Mouse (Mus musculus): ENCODE data around the gene Myo18a.

Gene Myo18a

DNA sequence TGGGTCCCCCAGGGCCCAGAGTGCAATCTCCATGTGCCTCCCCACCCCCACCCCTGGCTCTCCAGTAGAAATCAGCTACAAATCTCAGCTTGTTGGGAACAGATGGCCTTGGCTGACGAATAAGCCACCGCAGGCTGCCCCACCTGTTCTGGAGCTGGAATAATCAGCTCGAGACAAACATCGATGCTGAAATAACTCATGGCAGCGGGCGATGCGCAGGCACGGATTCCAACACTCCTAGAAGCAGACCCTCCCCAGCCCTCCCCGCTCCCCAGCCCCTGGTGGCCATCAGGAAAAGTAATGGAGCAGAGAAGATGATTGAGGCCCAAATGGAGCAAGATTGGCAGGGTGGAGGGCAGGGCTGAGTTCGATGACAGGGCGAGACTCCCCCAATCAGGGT lies 109.2 kb downstream of the Myo18a start:
- DNase-seq (ENCODE audit: low spot score in 2 of 2): no peak

DNA sequence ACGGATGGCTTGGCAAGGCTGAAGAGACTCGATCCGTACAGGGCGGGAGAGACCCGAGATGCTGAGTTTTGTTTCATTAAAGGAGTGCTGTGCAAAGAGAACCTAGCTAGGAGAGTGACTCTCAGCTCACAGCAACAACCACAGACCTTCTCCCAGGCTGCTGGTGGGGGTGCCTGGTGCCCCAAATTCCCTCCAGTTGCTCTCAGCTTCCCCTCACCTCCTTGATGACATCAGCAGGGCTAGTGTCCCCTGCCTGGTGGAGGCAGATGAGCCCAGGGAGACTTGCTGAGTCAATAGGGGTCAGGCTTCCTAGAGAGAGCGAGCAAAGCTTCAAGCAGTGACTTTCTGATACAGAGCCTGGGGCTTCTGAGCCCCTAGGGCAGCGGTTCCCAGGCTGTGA lies 109.6 kb downstream of the Myo18a start:
- no peak for DNase-seq (ENCODE audit: low spot score in 2 of 2)

DNA sequence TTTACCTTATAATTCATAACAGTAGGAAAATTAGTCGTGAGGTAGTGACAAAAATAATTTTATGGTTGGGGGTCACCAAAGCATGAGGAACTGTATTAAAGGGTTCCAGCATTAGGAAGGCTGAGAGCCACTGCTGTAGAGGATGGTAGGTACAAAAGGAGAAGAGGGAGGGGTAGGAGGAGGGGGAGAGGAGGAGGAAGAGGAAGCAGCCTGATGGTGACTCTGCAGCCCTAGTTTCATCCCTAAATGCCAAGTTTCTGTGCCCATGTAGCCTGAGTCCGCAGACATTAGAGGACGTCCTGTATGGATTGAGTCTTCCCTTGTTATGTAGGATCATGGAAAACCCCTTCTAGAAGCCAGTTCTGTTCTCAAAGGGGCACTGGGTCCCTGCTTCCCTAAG lies 110.1 kb downstream of the Myo18a start:
- DNase-seq (ENCODE audit: low spot score in 2 of 2): no peak

DNA sequence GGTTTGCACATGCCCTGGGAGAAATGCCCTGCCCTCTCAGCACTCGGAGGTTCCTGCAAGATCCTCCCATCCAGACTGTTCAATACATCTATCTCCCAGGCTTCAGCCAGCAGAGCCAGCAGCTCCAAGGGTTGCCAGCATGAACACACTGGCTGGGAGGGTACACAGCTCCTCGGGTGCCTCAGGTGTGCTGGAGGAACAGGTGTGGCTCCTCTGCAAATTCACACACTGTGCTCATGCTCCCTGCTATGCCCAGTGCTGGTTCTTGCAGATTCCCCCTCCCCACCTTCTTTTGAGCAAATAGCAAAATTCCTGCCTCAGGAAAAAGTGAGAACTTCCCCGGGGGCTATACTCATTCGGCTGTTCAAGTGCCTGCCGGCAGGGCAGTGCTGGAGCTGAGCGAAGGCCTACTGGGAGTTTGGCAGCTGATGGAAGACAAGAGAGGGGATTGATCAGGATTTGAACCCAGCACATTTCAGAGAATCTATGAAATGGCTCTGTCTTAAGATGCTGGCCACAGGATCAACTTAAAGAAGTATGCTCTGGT lies 111.7 kb downstream of the Myo18a start:
- DNase-seq (ENCODE audit: low spot score in 2 of 2): no peak

DNA sequence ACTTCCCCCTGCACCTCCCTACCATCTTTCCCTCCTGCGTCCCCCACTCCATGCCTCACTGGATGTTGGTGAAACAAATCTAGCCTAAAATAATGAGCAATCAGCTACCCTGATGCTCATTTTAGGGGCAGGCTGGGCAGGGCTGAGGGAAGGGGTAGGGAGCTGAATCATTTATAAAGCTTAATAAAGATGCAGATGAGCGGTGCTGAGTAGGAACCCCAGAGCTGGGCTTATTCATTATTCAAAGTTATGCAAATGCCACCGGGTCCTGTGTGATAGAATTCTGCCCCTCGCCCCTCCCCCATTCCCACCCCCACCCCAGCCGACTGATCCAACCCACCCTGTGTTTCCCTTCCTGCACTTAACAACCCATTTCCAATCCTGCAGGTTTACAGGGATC lies 112.2 kb downstream of the Myo18a start:
- DNase-seq (ENCODE audit: low spot score in 2 of 2): no peak

DNA sequence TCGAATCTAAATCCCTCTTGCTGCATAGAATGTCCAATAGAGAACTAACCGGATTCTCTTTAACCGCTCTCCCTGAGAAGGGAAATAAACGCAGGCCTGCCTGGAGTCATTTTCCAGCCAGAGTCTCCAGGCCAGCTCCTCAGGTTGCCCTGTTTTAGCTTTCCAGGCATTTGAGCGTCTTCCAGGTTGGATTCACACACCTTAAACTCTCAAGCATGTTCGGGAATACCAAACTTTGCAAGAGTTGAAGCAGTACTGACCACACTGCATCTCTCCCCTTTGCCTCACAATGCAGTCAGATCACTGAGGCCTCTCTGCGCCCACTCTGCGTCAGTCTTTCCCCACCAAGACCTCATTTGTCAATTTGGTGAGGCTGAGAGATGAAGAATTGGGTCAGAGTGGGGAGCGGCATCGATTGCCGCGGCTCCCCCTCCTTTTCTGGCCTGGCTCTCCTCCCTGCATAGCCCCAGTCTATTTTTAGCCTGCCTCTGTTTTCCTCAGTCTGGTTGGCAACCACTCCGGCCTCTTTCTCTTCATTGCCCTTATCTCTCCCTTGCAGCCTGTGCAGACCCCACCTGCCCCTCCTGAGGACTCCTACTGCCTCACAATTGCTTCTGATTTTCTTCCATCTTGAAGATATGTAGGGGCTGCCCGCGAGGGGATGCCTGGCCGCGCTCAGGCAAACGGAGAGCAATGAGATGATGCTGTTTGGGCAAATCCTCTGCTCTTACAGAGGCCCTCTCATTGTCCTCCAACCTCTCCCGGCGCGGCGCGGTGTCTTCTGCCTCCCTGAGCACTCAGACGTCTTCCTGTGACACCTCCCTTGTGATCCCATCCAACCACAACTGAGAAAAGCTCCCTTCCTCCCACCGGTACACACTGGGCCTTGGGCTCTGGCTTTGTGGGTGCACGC lies 113.1 kb downstream of the Myo18a start:
- no peak for DNase-seq (ENCODE audit: low spot score in 2 of 2)

DNA sequence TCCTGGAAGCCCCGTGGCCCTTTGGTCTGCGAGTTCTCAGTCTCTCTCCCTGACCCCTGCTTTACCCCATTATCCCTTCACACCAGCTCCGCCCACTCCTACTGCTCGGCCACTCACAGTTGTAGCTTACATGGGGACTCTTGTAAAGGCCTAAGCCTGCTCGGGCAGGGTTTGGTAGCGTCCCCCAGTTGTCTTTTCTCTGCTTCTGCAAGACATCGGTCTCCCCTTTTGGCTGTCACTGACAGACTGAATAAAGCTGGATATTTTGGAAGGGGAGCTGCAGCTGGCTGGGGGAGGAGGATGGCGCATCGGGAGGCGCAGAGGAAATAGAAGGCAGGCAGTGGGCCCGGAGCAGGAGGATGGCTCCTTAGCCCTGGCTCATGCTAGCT lies 113.7 kb downstream of the Myo18a start:
- no peak for DNase-seq (ENCODE audit: low spot score in 2 of 2)

DNA sequence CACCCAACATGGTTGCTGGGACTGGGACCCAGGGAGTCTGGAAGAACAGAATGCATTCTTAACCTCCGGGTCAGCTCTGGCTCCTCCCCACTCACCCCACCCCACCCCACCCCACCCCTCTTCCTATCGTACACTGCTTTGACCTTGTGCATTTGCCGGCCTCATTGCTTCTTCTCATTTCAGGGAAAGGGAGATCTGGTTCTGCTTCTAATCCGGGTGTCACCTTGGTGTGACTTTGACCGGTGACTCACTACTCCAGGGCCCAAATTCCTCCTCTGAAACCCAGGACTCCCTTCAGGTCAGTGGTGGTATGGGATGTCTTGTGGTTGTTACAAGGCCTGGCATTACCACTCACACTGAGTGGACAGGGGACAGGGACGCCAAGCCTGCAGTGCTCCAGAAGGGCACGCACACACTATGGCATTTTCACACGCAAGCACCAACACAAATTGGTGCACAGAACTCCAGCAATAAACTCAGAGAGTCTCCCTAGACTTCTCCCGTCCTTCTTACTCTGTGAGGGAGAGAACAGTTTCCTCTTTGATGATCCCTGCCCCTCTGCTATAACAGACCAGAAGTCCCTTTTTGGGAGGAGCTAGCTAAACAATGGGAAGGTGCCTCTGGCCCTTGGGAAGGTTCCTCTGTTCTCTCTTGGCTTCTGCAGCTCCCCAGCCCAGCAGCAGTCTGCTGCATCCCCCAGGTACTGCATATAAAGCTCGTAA lies 121.6 kb downstream of the Myo18a start:
- DNase-seq (ENCODE audit: low spot score in 2 of 2): no peak

DNA sequence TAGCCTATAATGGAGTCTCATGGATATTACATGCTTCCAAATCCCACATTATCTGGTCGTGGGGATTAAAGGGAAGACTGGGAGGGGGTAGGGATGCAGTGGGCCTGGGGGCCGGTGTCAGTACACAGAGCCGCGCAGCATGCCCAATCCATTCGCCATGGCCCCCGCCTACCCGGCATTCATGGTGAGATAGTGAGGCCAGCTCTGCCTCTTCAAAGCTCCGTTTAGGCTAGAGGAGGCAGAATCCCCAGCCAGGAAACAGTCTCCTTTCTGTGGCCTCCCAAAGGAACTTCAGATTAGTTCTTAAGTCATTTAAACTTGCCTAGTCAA lies 122.2 kb downstream of the Myo18a start:
- DNase-seq (ENCODE audit: low spot score in 2 of 2): no peak

DNA sequence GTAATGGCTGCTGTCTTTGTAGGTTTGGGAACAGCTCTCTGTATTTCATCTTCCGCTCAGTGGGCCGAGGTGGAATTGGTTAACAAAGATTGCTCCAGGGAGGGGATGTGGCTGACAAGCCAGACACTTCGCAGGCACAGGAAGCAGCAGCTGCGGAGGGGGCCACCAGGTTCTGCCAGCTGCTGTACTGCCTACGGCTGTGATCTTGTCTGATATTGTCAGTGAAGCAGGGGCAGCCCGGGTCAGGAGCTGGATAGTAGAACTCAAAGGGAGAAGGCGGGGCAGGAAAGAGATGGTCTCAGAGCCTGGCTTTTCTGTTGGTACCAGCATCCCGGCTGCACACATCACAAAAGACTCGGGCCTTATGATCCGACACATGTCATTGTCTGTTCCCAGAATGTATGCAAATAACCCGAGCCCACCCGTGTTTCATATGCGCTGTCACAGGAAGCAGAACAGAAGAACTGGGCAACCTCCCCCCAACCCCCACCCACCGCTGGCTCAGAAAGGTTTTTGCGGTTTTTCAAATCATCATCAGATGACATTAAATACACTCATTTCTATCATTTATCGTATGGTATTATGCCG lies 124.4 kb downstream of the Myo18a start:
- no peak for DNase-seq (ENCODE audit: low spot score in 2 of 2)

DNA sequence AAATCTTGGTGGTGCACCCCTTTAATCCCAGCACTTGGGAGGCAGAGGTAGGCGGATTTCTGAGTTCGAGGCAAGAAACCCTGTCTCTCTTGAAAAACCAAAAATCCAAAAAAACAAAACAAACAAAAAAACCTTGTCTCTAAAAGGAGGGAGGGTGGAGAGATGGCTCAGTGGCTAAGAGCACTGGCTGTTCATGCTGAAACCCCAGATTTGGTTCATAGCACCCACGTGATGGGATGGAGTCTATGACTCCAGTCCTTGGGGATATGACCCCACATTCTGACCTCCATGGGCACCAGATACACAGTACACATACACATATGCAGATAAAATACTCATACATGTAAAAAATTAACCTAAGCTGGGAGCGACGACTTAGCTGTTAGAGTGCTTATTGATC lies 125.8 kb downstream of the Myo18a start:
- no peak for DNase-seq (ENCODE audit: low spot score in 2 of 2)

DNA sequence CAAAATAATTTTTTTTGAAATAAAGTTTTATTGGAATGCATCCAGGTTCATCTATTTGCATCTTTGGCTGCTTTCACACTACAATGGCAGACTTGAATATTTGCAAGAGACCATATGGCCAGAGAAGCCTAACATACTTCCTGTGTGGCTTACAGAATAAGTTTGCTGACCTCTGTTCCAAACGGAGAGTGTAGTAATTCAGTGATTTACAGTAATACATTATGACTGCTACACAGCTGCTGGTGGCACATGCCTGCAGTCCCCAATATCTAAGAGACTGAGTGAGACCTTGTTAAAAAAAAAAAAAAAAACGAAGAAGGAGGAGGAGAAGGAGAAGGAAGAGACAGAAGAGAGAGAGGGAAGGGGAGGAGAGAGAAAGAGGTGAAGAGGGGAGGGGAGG lies 126.4 kb downstream of the Myo18a start:
- DNase-seq (ENCODE audit: low spot score in 2 of 2): no peak

DNA sequence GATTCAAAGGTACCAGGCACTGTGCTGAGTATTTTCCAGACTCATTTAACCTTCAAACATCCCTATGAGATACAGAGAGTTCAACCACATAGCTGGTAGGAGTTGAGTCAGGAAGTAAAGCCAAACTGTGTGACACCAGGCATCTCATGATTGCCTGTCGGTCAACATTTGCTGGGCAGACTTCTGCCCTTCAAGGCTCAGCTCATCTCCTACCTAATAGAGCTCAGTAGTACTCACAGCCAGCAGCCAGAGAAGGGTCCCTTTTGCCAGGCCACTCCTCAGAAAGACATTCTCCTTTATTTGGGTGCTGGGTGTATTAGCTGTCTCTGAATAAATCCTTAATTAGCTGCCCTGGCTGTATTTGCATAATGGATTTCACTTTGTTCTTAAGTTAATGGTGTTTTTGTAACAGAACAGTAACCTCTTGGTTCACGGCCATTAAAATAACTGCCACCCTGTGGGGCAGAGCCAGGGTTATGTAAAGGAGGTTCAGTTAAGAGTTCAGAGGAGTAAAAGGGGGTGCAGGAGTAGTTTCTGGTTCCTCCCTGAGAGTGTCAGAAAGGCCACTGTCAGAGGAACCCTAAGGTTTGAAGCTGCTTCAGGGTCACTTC lies 127.7 kb downstream of the Myo18a start:
- DNase-seq (ENCODE audit: low spot score in 2 of 2): no peak

DNA sequence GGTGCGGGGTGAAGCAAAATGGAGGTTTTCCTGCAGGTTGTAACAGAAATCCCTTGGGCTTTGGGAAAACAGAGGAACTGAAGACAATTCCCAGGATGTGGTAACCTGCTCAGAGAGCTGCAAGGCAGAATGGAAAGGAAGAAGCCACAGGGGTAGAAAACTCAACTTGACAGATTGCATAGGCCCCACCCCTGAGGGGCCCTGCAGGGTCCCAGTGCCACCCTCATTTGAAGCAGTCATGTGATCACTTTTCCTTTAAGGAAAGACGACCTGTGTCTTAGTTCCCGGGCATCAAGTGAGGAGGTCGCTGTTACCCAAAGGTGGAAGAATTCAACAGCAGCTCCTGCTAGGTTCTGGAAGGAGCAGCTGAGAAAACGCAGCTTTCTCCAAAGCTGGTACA lies 129.8 kb downstream of the Myo18a start:
- DNase-seq (ENCODE audit: low spot score in 2 of 2): no peak

DNA sequence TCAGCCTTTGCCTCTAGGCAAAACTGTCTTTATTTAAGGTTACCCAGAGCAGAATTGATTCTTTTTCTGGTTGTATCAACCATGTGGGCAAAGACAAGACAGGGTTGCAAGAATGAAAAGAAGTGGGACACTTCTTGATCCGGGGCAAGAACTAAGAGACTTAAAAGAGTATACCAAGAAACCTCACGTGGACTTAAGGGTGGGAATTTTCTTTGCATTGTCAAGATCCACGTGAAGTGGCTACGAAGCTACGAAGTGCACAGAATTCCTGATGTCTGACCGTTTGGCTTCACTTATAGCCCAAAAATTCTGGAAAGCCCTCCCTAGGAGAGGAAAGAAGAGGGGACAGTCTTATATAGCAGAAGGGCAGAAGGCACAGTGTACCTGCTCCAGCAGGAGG lies 130.2 kb downstream of the Myo18a start:
- DNase-seq (ENCODE audit: low spot score in 2 of 2): no peak

DNA sequence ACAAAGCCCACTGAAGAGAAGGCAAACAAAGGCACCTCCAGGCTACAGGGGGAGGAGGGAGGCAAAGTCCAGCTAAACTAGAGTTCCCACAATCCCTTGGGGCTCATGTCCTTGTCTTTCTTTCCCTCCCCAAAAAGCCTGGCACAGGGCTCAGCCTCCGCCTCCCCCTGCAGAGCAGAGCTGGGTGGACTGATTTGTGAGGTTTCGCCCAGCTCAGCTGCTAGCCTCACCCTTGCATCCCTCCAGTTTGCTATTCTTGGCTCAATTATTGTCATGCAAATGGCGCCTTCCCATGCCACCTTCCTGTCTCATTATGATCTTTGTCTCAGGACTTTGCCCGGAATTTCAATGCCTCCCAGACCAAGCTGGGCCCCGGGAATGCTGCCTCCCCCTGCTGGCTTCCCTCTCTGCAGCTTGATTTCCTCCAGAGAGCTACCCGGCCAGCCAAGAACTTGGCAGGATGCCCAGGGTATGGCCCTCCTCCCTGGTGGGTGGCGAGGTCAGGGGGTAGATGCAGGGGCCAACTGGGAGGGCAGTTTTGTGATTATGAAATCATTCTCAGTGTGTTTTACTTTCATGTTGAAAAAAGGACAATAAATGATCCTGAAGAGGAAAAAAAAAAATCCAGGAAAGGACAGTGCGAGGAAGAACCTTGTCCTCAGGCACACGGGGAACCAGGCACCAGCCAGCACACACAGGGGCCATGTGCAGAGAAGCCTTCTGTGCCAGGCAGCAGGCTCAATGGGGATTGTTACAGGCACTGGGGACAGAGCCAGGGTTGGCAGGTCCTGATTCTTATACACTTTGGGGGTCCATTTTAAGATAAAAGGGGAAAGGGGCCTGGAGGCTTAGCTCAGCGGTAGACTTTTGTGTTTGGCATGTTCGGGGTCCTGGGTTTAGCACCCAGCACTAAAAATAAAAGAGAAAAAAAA lies 131.0 kb downstream of the Myo18a start, which contains the start of gene Pipox:
TSS of gene Pipox (minus strand) at position 310 of the 932 bp plus-strand sequence.
- peak; percentile 73 to 82 for DNase-seq (ENCODE audit: low spot score in 2 of 2)

DNA sequence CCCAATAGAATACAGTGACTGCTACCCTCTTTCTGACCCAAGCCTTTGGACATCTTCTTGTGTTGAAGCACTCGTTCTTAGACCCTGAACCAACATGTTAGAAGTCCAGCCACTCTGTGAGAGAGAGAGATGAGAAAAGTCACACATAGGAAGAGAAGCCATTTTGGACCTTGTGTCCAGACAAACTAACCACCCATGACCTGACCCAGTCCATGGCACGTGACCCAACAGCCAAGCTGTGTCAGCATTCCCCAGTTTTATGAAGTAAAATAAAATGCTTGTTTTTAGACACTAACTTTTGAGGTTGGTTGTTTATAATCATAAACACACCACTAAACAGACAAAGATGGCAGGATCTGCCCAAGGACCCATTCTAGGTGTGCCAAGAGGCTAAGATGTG lies 131.9 kb downstream of the Myo18a start:
- no peak for DNase-seq (ENCODE audit: low spot score in 2 of 2)

DNA sequence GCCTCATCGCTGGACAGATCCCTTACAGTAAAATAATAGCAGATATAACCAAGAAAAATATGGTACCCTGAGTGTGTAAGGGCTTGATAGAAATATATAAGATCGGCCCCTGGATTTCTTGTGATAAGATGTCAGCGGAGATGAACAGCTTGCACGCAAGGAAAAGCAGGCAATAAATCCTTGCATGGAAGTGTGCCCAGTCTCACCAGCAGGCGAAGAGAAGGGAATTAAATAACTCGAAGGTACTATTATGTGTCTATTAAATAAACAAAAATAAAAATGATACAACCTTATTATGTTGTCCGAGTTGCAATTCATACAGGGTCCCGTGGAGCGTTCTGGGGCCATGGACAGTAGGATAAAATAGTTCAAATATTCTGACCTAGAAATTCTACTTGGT lies 133.0 kb downstream of the Myo18a start:
- DNase-seq (ENCODE audit: low spot score in 2 of 2): no peak

DNA sequence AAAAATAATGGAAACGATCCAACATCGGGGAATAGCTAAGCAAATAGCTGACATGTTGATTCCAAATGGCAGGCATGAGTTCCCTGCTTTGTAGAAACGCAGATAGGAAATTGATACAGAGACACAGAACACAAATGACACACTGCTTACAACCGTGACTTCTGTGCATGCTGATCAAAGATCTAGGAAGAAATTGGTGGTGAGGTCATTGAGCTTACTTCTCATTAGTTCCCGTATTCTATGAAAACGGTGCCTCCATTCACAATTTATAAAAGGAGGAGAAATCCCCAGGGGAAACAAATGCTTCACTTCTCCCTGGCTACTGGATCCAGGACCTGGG lies 133.4 kb downstream of the Myo18a start:
- no peak for DNase-seq (ENCODE audit: low spot score in 2 of 2)

DNA sequence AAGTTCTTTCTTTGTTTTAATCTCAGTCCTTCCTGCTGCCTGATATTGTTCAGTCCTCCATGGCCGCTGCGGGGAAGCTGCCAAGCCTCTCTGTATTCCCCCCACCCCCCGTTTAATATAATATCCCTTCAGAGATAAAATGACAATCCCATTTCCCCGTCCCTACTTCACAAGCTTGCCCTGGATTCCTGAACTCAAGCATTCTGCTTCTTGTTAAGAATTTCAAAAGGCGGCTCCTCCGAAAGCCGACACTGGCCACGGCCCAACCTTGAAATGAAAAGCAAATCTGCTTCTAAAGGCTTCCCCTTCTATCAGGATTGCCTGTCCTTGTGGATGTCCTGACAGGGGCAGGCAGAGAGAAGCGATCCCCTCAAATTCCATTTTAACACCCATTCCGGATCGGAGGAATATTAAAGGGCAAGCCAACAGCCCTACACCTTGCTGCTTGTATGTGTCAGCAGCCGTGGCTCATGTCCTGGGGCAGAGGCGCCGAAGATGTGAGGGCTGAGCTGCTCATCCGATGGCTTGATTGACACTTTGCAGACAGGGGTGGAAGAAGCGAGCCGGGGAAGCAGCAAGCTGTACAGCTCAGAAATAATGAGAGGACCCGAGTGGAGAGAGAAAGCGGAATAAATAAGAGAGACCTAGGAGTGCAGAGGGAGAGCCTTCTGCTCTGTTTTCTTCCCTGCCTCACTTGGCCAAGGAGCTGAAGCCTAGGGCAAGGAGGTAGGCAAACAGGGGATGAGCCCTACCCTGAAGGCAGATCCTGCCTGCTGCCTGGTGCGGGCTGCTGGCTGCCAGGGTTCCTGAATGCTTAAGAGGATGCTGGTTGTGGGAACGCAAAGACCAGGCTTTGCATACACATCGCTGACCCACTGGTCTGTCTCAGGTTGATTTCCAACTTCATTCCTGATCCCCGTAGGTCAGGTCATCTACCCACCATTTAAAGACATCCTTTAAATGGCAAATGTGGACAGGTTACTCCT lies 134.1 kb downstream of the Myo18a start:
- no peak for DNase-seq (ENCODE audit: low spot score in 2 of 2)
